Mouse (Mus musculus) brain, embryonic 14.5 days (tissue): Measurements from ENCODE around the gene Acrbp.

Source experiments
- CTCF ChIP-seq: fragments of 200-500 bp; IDR thresholded peaks from 2 replicates; pipeline ENCODE4 v1.5.1; 2012; ENCODE audit warnings: inconsistent platforms, mild to moderate bottlenecking, moderate library complexity, borderline replicate concordance; ENCODE audit not compliant: insufficient read depth, insufficient read length; ENCODE audit errors: extremely low read depth
- POLR2A ChIP-seq: fragments of 200-500 bp; IDR thresholded peaks from 2 replicates; pipeline ENCODE4 v1.6.1; 2012; ENCODE audit warnings: mild to moderate bottlenecking, inconsistent platforms, borderline replicate concordance; ENCODE audit not compliant: poor library complexity, insufficient read depth, insufficient read length, severe bottlenecking; ENCODE audit errors: extremely low read depth

DNA sequence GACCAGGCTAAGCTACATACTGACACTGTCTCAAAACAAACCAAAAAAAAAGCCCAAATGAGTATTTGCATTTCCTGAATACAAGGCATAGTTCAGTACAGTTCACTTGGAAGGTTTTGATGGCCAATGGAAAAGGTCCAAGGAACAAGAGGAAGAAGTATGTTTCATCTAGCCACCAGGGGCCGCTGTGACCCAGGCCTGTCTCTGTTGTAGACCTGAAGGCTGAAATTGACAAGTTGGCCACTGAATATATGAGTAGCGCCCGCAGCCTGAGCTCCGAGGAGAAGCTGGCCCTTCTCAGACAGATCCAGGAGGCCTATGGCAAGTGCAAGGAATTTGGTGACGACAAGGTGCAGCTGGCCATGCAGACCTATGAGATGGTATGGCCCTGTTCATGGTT lies 2.8 kb upstream of the Acrbp start:
- TF ChIP-seq CTCF (peak; percentile 83), POLR2A (no peak)
